Mouse (Mus musculus) brain, embryonic 14.5 days (tissue): Measurements from ENCODE around the gene Tapt1.

Experiments
- CTCF ChIP-seq: fragments of 200-500 bp; IDR thresholded peaks from 2 replicates; pipeline ENCODE4 v1.5.1; 2012; ENCODE audit warnings: inconsistent platforms, mild to moderate bottlenecking, moderate library complexity, borderline replicate concordance; ENCODE audit not compliant: insufficient read depth, insufficient read length; ENCODE audit errors: extremely low read depth
- POLR2A ChIP-seq: fragments of 200-500 bp; IDR thresholded peaks from 2 replicates; pipeline ENCODE4 v1.6.1; 2012; ENCODE audit warnings: mild to moderate bottlenecking, inconsistent platforms, borderline replicate concordance; ENCODE audit not compliant: poor library complexity, insufficient read depth, insufficient read length, severe bottlenecking; ENCODE audit errors: extremely low read depth

DNA sequence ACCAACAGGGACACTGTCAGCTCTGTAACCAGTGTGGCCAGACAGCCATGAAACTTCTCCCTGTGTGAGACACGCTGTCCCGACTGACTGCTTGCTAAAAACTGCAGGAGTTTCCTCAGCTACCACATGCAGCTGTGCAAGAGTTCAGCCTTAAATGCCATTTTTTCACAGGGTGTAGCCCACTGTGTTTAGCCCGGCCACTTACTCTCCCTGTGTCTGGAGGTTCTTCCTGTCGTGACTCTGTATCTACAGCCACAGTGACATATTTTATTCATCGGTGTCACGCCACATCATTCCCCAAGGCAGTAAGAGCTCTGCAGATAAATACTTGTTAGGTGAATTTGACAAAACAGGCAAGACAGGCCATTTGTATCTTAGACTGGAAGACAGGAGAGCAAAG is 59.6 kb downstream of the Tapt1 start:
- TF ChIP-seq POLR2A (no peak), CTCF (no peak)
